Mouse (Mus musculus): ENCODE data around the gene Sh3pxd2a. TPM values are rescaled to one million over a fixed set of nuclear protein-coding genes. Genes with fewer than 3 reads are reported as not detected.

The Sh3pxd2a gene
- polyA plus RNA-seq, 1 experiment from 2014 or later = 6.4 TPM

DNA sequence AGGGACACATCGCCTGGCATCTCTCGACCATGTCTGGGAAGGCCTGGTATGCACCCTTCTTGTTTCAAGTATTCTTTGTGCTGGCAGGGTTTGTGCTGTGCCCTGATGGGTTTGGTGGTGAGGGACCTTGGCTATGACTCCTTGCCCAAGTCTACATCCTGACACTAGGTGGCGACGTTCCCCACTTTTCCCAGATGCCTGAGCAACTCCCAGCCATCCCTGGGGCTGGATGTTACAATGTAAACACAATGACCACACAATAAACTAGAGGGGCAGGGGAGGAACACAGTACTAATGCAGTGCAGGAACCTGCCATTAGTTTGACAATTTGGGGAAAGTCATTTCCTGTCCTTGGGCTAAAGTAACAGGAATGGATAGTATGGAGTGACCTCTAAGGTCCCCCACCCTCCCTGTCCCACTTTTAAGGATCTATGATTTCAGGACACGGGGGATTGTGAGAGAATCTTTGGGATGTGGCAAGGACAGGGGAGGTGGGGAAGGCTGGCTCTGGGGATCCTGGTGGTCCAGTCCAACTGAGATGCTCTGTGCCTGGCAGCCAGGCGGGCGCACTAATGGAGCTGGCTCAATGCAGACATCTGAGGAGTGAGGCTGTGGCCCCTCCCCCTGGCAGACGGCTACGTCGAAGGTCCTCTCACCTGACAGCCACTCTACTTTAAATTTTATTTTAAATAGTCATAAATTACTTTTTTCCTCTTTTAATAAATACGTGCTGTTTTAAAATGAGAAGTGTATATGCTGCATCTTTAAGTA lies 199.7 kb downstream of the Sh3pxd2a start:
- peaks cover 53% of the 10 kb centered on the region for H3K36me3 ChIP-seq
- no peaks in the 10 kb centered on the region for H3K27me3 ChIP-seq
- H3K4me2 ChIP-seq = no peak overlapping the region
- no peaks in the 10 kb centered on the region for H3K9me3 ChIP-seq (replicated peaks)
- no peak overlapping the region for H3K4me3 ChIP-seq (replicated peaks)
- peak; percentile 46; the same call in 1 of the 2 replicates for ATAC-seq (replicated peaks; ENCODE audit: low FRiP score)
- no peak overlapping the region for H3K27ac ChIP-seq
- H3K9ac ChIP-seq = no peak overlapping the region
- peaks cover 8% of the 10 kb centered on the region for H3K4me1 ChIP-seq
- 45% methylated on average over 11 of the region's 11 CpGs for WGBS

- no peak overlapping the region for H3K4me2 ChIP-seq
- no peak for ATAC-seq (replicated peaks; ENCODE audit: low FRiP score)
- peaks cover 13% of the 10 kb centered on the region for H3K4me1 ChIP-seq
- H3K27ac ChIP-seq = no peak overlapping the region
- WGBS = 91% methylated on average over 8 of the region's 8 CpGs
- H3K36me3 ChIP-seq = peaks cover 44% of the 10 kb centered on the region
- no peaks in the 10 kb centered on the region for H3K27me3 ChIP-seq
- H3K4me3 ChIP-seq (replicated peaks) = no peak overlapping the region
- H3K9ac ChIP-seq = no peak overlapping the region
- no peaks in the 10 kb centered on the region for H3K9me3 ChIP-seq (replicated peaks)
Measured at GRCm38 (mm10) chr19:47263621-47264020, 200.6 kb downstream of the Sh3pxd2a start.

DNA sequence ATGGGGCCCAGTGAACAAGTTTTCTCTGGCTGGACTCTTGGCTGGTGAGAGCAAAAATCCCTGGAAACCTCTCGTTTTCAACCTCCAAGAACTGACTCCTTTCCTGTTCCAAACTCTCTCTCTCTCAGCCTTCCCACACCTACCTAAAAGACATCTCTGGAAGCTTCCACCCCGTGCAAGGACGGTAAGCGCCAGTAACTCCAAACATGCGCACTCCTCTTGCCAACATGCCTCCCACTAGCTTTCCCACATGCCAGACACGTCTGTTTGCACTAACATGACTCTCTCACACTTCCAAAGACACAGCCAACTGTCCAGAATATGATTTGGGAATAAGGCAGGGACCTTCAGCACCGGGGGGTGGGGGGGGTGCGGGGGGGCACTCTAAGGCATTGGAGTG lies 203.0 kb downstream of the Sh3pxd2a start:
- H3K27me3 ChIP-seq = 0 out of 2 replicates have a peak, but pooled peaks cover 5% of the 10 kb centered on the region
- H3K9me3 ChIP-seq (replicated peaks) = no peaks in the 10 kb centered on the region
- H3K4me3 ChIP-seq (replicated peaks) = no peak overlapping the region
- peaks cover 20% of the 10 kb centered on the region for H3K36me3 ChIP-seq
- no peak overlapping the region for H3K27ac ChIP-seq
- peaks cover 13% of the 10 kb centered on the region for H3K4me1 ChIP-seq
- no peak overlapping the region for H3K4me2 ChIP-seq
- ATAC-seq (replicated peaks; ENCODE audit: low FRiP score) = no peak
- 82% methylated on average over 8 of the region's 8 CpGs for WGBS
- no peak overlapping the region for H3K9ac ChIP-seq

DNA sequence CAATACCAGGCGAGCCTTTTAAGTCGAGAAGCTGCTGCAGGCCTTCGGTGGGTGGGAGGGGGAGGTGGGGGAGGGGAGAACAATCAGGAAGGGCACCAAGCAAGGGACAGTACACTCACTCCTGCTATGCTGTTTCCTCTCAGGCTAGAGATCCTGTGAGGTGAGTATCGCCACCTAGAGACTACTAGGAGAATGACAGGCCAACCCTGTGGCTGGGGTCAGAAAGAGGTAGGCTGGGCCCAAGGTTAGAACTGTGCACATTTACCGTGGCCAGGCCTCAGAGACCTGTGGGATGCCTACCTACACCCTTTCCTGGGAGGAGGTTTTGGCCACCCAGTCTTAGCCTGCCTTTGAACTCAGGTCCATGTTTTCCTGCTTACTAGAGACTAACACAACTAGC lies 204.6 kb downstream of the Sh3pxd2a start:
- WGBS = 18% methylated on average over 5 of the region's 5 CpGs
- Histone ChIP-seq H3K27ac (no peak overlapping the region), H3K9ac (no peak overlapping the region), H3K9me3 (replicated peaks) (no peaks in the 10 kb centered on the region), H3K27me3 (peaks cover 17% of the 10 kb centered on the region; the same call in 1 of the 2 replicates), H3K4me3 (replicated peaks) (no peak overlapping the region), H3K36me3 (peaks cover 10% of the 10 kb centered on the region), H3K4me1 (peaks cover 19% of the 10 kb centered on the region), H3K4me2 (no peak overlapping the region)
- ATAC-seq (replicated peaks; ENCODE audit: low FRiP score) = peak; percentile 47

GRCm38 (mm10) chr19:47255919-47256318 lies 208.3 kb downstream of the Sh3pxd2a start:
- Histone ChIP-seq H3K4me1 (peaks cover 29% of the 10 kb centered on the region), H3K4me2 (no peak overlapping the region), H3K4me3 (replicated peaks) (no peak overlapping the region), H3K9ac (no peak overlapping the region), H3K27me3 (peaks cover 51% of the 10 kb centered on the region), H3K9me3 (replicated peaks) (no peaks in the 10 kb centered on the region), H3K36me3 (no peaks in the 10 kb centered on the region), H3K27ac (no peak overlapping the region)
- no peak for ATAC-seq (replicated peaks; ENCODE audit: low FRiP score)
- 45% methylated on average over 6 of the region's 6 CpGs for WGBS

GRCm38 (mm10) chr19:47255036-47255435 lies 209.2 kb downstream of the Sh3pxd2a start:
- 77% methylated on average over 2 of the region's 2 CpGs for WGBS

DNA sequence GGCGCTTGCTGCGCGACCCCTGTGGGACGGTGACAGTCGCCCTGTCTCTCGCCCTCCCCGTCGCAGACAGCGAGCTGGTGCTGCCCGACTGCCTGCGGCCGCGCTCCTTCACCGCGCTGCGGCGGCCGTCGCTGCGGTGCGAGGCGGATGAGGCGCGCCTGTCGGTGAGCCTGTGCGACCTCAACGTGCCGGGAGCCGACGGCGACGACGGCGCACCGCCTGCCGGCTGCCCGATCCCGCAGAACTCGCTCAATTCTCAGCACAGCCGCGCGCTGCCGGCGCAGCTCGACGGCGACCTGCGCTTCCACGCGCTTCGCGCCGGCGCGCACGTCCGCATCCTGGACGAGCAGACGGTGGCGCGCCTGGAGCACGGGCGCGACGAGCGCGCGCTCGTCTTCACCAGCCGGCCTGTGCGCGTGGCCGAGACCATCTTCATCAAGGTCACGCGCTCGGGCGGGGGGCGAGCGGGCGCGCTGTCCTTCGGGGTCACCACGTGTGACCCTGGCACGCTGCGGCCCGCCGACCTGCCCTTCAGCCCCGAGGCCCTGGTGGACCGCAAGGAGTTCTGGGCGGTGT lies 211.1 kb downstream of the Sh3pxd2a start:
- H3K4me2 ChIP-seq = peak overlapping the region; percentile 78
- H3K9me3 ChIP-seq (replicated peaks) = no peaks in the 10 kb centered on the region
- peaks cover 32% of the 10 kb centered on the region for H3K4me1 ChIP-seq
- peaks cover 57% of the 10 kb centered on the region for H3K27me3 ChIP-seq
- H3K4me3 ChIP-seq (replicated peaks) = peak overlapping the region; percentile 46
- 0 out of 2 replicates have a peak overlapping the region, but pooled peaks have one; percentile 25 for H3K9ac ChIP-seq
- 4% methylated on average over 90 of the region's 90 CpGs for WGBS
- H3K27ac ChIP-seq = no peak overlapping the region
- H3K36me3 ChIP-seq = no peaks in the 10 kb centered on the region
- no peak for ATAC-seq (replicated peaks; ENCODE audit: low FRiP score)

More at GRCm38 (mm10) chr19:47255036-47255435, 209.2 kb downstream of the Sh3pxd2a start:
- no peak overlapping the region for H3K4me2 ChIP-seq
- no peaks in the 10 kb centered on the region for H3K9me3 ChIP-seq (replicated peaks)
- peaks cover 57% of the 10 kb centered on the region for H3K27me3 ChIP-seq
- H3K4me3 ChIP-seq (replicated peaks) = no peak overlapping the region
- no peak overlapping the region for H3K27ac ChIP-seq
- peaks cover 29% of the 10 kb centered on the region for H3K4me1 ChIP-seq
- ATAC-seq (replicated peaks; ENCODE audit: low FRiP score) = no peak
- no peaks in the 10 kb centered on the region for H3K36me3 ChIP-seq
- H3K9ac ChIP-seq = no peak overlapping the region

- 79% methylated on average over 6 of the region's 6 CpGs for WGBS
- Histone ChIP-seq H3K4me2 (no peak overlapping the region), H3K36me3 (no peaks in the 10 kb centered on the region), H3K27me3 (peaks cover 50% of the 10 kb centered on the region), H3K4me1 (peaks cover 39% of the 10 kb centered on the region), H3K4me3 (replicated peaks) (no peak overlapping the region), H3K27ac (no peak overlapping the region), H3K9me3 (replicated peaks) (no peaks in the 10 kb centered on the region), H3K9ac (no peak overlapping the region)
- ATAC-seq (replicated peaks; ENCODE audit: low FRiP score) = no peak
Measured at GRCm38 (mm10) chr19:47250931-47251330, 213.3 kb downstream of the Sh3pxd2a start.

DNA sequence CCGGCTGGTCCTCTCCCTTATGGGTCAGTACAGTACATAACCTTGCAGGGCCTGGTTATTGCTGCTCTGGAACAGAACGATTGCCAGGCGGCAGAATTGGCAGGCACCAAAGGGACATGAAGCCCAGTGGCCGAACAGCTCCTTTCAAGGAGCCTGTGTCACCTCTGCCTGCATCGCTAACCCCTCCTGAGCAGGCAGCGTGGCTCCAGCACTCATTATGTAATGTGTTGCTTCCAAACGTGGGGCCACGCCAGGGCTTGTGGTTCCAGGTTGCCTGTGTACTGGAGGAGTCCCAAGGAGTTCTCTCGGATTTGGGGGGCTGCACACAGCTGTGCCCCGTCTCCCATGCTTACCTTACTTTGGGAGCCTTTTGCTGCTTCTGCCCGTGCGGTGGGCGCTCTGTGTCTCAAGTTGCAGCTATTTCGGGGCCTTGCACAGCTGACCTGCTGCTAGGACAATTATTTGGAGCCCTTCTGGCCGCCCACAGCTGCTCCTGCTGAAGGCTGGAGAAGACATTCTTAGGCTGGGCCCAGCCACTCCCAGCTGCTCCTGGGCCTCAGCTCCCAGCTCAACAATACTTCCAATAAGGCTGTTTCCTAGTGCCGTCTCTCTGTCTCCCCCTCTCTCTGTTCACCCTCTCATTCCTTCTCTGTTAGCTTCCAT lies 215.2 kb downstream of the Sh3pxd2a start:
- H3K4me3 ChIP-seq (replicated peaks) = no peak overlapping the region
- no peaks in the 10 kb centered on the region for H3K9me3 ChIP-seq (replicated peaks)
- 45% methylated on average over 16 of the region's 16 CpGs for WGBS
- no peaks in the 10 kb centered on the region for H3K36me3 ChIP-seq
- H3K9ac ChIP-seq = no peak overlapping the region
- peaks cover 36% of the 10 kb centered on the region for H3K27me3 ChIP-seq
- H3K4me1 ChIP-seq = peaks cover 34% of the 10 kb centered on the region
- H3K4me2 ChIP-seq = no peak overlapping the region
- no peak for ATAC-seq (replicated peaks; ENCODE audit: low FRiP score)
- peak overlapping the region; percentile 10; the same call in 1 of the 2 replicates for H3K27ac ChIP-seq

DNA sequence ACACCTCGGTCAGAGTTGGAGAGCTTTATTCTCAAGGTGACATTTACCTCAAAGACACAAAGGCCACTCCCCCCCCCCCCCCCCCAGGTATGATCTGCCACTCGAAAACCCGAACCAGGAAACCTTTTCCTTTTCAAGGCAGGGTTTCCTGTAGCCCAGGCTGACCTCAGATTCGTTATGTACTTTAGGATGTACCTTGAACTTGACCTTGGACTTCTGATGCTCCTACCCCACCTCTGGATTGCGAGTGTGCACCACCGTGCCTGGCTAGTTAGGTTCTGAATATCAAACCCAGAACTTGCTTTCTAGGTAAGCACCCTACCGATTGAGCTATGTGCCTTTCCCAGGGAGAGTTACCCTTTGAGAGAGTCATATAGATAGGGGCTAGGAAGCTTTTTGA lies 215.9 kb downstream of the Sh3pxd2a start:
- Histone ChIP-seq H3K27ac (0 out of 2 replicates have a peak overlapping the region, but pooled peaks have one; percentile 18), H3K36me3 (no peaks in the 10 kb centered on the region), H3K27me3 (peaks cover 29% of the 10 kb centered on the region), H3K4me3 (replicated peaks) (no peak overlapping the region), H3K9me3 (replicated peaks) (no peaks in the 10 kb centered on the region), H3K4me2 (no peak overlapping the region), H3K9ac (no peak overlapping the region), H3K4me1 (peaks cover 30% of the 10 kb centered on the region)
- ATAC-seq (replicated peaks; ENCODE audit: low FRiP score) = no peak
- WGBS = 68% methylated on average over 7 of the region's 7 CpGs

DNA sequence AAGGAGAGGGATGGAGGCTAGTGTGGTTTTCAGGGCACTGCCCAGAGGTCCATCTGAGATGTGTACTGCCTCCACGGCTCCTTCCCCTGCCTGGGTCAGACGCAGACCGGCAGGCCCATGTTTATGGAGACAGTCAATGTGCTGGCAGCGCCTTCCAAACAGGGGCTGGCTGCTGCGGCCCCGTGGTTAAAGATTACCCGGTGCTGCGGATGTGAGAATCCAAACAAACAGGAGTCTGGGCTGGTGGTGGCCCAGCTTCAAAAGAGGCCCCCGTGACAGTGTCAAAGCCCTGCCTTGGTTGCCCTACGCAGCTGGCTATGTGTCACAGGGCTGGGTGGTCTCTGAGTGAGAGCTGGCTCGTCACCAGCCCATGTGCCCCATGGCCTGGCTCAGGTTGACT lies 216.4 kb downstream of the Sh3pxd2a start:
- Histone ChIP-seq H3K9me3 (replicated peaks) (no peaks in the 10 kb centered on the region), H3K4me2 (0 out of 2 replicates have a peak overlapping the region, but pooled peaks have one; percentile 8), H3K4me1 (peaks cover 25% of the 10 kb centered on the region), H3K4me3 (replicated peaks) (no peak overlapping the region), H3K27ac (peak overlapping the region; percentile 18; the same call in 1 of the 2 replicates), H3K36me3 (no peaks in the 10 kb centered on the region), H3K27me3 (peaks cover 24% of the 10 kb centered on the region), H3K9ac (no peak overlapping the region)
- WGBS = 18% methylated on average over 11 of the region's 11 CpGs
- ATAC-seq (replicated peaks; ENCODE audit: low FRiP score) = no peak; the same call in 1 of the 2 replicates

- ATAC-seq (replicated peaks; ENCODE audit: low FRiP score) = no peak
- H3K27me3 ChIP-seq = peaks cover 2% of the 10 kb centered on the region
- H3K27ac ChIP-seq = no peak overlapping the region
- H3K4me3 ChIP-seq (replicated peaks) = no peak overlapping the region
- WGBS = 83% methylated on average over 8 of the region's 8 CpGs
- peaks cover 28% of the 10 kb centered on the region for H3K4me1 ChIP-seq
- no peaks in the 10 kb centered on the region for H3K36me3 ChIP-seq
- H3K9me3 ChIP-seq (replicated peaks) = no peaks in the 10 kb centered on the region
- no peak overlapping the region for H3K4me2 ChIP-seq
- H3K9ac ChIP-seq = no peak overlapping the region
Measured at GRCm38 (mm10) chr19:47245512-47245911, 218.7 kb downstream of the Sh3pxd2a start.

Data from kidney, embryonic 15.5 days (tissue).